Mouse (Mus musculus): ENCODE measurements at regions not wholly inside any gene's neighbourhood (a gene's known extent, or its start where the extent isn't known, plus 50 kb on each side); places are given as distances from the start of the nearest gene placed in this dataset.
A peak's percentile ranks its signal among the peaks of the same experiment; 100 is the strongest.

DNA sequence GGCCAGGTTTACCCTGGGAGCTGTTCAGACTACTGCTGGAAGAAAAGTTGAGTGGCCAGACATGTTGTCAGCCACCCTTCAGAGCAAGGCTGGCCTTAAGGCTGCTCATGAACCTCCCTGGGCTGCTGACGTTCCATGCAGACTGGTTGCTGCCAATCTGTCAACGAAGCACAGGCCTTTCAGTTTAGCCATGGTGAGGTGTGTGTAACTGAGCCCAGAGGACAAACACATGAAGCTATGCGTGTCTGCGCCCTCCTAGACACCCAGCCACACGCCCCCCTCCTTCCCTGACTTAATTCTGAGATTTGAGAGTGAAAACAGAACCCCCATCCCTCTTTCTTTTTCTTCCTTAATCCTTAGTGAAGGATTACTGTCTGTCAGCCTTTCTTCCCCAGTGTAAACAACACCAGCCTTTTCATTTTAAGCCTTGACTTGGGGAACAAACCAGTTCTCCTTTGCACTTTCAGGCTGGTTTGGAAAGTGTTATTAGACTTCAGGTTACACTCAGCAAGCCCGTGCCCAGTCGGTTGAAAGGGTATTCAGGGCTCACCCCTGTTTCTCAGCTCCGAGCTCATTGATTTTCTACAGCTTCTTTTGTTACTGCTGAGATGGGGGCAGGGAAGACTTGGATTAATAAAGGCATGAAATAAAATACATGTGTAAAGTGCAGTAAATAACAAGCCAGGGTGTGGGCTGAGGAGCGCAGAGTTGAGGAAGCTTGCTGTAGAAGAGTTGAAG is 379.4 kb downstream of the Dmrt2 start:
- Histone ChIP-seq H3K36me3 (no peaks in the 10 kb centered on the region), H3K9me3 (no peaks in the 10 kb centered on the region), H3K27me3 (0 out of 2 replicates have a peak, but pooled peaks cover 3% of the 10 kb centered on the region), H3K27ac (no peak overlapping the region), H3K4me3 (replicated peaks) (no peak overlapping the region), H3K4me1 (replicated peaks) (peaks cover 10% of the 10 kb centered on the region), H3K4me2 (replicated peaks) (no peak overlapping the region), H3K9ac (replicated peaks) (no peak overlapping the region)
- ATAC-seq = no peak
- 12% methylated on average over 9 of the region's 9 CpGs for WGBS

DNA sequence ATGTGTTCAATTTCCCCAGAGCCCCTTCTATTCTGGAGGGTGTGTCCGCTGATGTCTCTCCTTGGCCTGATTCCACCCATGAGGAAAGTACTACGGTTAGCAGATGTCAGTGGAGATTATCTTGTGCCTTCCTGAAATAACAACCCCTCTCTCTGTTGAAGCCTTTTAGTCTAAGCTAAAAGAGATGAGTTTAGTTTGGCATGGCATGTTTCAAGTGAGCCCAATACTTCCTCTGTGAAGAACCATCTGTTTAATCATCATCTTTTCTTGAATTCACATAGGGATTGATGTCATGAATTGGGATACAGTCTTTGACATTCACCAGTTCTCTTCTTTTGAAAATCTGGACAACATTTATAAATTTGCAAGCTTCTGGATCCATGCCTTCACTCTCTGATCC is 387.5 kb downstream of the Dmrt2 start:
- no peak for ATAC-seq
- Histone ChIP-seq H3K4me3 (replicated peaks) (no peak overlapping the region), H3K27me3 (no peaks in the 10 kb centered on the region), H3K36me3 (no peaks in the 10 kb centered on the region), H3K9me3 (no peaks in the 10 kb centered on the region), H3K9ac (replicated peaks) (no peak overlapping the region), H3K4me1 (replicated peaks) (no peaks in the 10 kb centered on the region), H3K4me2 (replicated peaks) (no peak overlapping the region), H3K27ac (no peak overlapping the region)
- 95% methylated on average over 2 of the region's 2 CpGs for WGBS

DNA sequence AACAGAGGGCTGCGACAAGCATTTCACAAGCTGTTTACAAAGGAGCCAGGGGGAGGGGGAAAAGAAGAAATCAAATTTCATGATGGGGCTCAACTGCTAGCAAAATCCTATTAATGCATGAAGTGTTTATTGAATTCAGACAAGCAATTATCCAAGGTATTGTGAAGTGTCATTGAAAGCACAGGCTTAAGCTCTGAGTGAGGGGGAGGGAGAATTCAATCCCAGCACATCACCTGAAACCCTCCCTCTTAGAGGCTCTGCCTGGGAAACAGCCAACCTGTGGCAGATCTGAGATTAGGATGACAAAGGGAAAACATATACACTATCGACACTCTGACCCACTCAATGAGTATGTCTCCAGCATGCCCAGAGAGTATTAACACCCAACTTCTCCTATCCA is 396.3 kb downstream of the Dmrt2 start:
- ATAC-seq = 0 out of 2 replicates have a peak, but pooled peaks have one; percentile 56
- no peak overlapping the region for H3K4me2 ChIP-seq (replicated peaks)
- H3K36me3 ChIP-seq = no peaks in the 10 kb centered on the region
- no peak overlapping the region for H3K27ac ChIP-seq
- no peak overlapping the region for H3K9ac ChIP-seq (replicated peaks)
- H3K9me3 ChIP-seq = no peaks in the 10 kb centered on the region
- no peaks in the 10 kb centered on the region for H3K27me3 ChIP-seq
- H3K4me1 ChIP-seq (replicated peaks) = peaks cover 13% of the 10 kb centered on the region; the same call in 1 of the 2 replicates
- 26% methylated on average over 2 of the region's 2 CpGs for WGBS
- H3K4me3 ChIP-seq (replicated peaks) = no peak overlapping the region

DNA sequence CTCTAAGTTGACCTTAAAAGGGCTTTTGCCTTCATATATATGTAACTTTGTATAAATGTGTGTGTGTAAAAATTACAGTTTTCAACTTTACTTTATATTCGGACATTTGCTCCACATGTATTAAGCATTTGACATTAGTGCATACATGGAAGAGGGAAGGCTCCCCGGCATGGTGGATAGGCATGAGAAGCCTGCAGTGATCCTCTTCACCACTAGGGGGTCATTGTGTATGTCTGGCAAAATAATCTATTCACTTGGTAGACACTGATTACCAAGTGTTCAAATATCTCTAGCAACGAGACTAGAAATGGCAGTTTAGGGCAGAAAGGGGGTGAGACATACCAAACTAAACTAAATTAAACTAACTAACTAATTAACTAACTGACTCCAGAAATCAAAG is 397.7 kb downstream of the Dmrt2 start:
- no peaks in the 10 kb centered on the region for H3K9me3 ChIP-seq
- no peak overlapping the region for H3K9ac ChIP-seq (replicated peaks)
- WGBS = 90% methylated on average over 3 of the region's 3 CpGs
- no peaks in the 10 kb centered on the region for H3K27me3 ChIP-seq
- H3K4me2 ChIP-seq (replicated peaks) = no peak overlapping the region
- no peak for ATAC-seq
- H3K4me3 ChIP-seq (replicated peaks) = no peak overlapping the region
- H3K36me3 ChIP-seq = no peaks in the 10 kb centered on the region
- H3K4me1 ChIP-seq (replicated peaks) = peaks cover 14% of the 10 kb centered on the region; the same call in 1 of the 2 replicates
- H3K27ac ChIP-seq = no peak overlapping the region

DNA sequence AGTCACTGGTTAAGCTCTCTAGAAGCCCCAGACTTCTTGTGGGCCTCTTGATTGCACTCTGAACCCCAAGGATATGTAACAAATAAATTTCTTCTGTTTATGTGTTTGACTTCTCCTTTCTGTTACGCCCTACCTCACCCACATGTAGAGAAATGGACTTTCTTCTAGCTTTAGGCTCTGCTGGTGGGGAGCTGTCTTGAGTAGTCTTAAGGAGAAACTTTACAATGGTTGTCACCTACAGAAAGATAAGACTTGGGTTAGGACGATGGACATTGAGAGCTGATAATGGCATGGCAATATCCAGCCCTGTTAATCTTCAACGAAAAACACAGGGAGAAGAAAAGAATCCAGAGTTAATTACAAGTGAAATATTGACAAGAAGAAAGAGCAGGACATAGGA is 416.1 kb downstream of the Dmrt2 start:
- no peaks in the 10 kb centered on the region for H3K4me1 ChIP-seq (replicated peaks)
- 90% methylated on average over 3 of the region's 3 CpGs for WGBS
- H3K9me3 ChIP-seq = no peaks in the 10 kb centered on the region
- no peak overlapping the region for H3K4me3 ChIP-seq (replicated peaks)
- H3K9ac ChIP-seq (replicated peaks) = no peak overlapping the region
- no peak overlapping the region for H3K4me2 ChIP-seq (replicated peaks)
- ATAC-seq = no peak
- H3K27me3 ChIP-seq = no peaks in the 10 kb centered on the region
- H3K36me3 ChIP-seq = no peaks in the 10 kb centered on the region
- no peak overlapping the region for H3K27ac ChIP-seq

DNA sequence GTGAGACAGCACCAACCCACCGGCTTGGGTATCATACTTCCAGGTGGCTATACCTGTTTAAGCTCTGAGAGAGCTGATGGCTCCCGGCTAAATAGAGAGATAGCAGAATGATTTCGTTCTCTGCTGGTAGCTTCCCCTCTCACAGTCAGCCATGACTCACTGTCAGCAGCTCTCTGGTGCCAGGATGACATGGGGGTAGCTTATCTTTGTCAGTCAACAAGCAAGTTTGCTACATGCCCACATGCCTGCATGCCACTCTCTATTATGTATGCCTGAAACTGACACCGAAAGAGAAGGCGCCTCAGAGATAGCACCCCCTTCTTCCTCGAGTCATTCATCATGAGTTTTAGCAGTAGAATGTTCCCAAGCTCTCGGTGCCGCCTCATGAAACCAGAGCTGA is 419.2 kb downstream of the Dmrt2 start:
- WGBS = 91% methylated on average over 8 of the region's 8 CpGs
- Histone ChIP-seq H3K4me3 (replicated peaks) (no peak overlapping the region), H3K27ac (no peak overlapping the region), H3K4me2 (replicated peaks) (no peak overlapping the region), H3K9ac (replicated peaks) (no peak overlapping the region), H3K9me3 (no peaks in the 10 kb centered on the region), H3K4me1 (replicated peaks) (no peaks in the 10 kb centered on the region), H3K36me3 (no peaks in the 10 kb centered on the region), H3K27me3 (no peaks in the 10 kb centered on the region)
- ATAC-seq = no peak

DNA sequence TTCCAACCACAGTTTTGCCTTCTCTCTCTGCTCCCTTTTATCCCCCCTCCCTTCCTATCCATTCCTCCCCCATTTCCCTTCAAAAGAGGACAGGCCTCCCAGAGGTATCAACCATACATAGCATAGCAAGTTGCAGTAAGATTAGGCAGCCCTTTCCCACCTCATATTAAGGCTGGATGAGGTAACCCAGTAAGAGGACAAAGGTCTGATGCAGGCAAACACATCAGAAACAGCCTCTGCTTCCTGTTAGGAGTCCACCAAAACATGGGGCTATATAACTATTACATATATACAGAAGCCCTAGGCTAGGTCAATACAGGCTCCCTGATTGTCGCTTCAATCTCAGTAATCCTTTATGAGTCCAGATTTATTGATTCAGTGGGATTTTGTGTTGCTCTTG is 421.6 kb downstream of the Dmrt2 start:
- H3K27ac ChIP-seq = no peak overlapping the region
- no peak overlapping the region for H3K4me2 ChIP-seq (replicated peaks)
- no peaks in the 10 kb centered on the region for H3K27me3 ChIP-seq
- 95% methylated on average over 1 of the region's 1 CpGs for WGBS
- H3K36me3 ChIP-seq = no peaks in the 10 kb centered on the region
- no peak for ATAC-seq
- no peaks in the 10 kb centered on the region for H3K9me3 ChIP-seq
- no peak overlapping the region for H3K9ac ChIP-seq (replicated peaks)
- H3K4me1 ChIP-seq (replicated peaks) = no peaks in the 10 kb centered on the region
- no peak overlapping the region for H3K4me3 ChIP-seq (replicated peaks)

DNA sequence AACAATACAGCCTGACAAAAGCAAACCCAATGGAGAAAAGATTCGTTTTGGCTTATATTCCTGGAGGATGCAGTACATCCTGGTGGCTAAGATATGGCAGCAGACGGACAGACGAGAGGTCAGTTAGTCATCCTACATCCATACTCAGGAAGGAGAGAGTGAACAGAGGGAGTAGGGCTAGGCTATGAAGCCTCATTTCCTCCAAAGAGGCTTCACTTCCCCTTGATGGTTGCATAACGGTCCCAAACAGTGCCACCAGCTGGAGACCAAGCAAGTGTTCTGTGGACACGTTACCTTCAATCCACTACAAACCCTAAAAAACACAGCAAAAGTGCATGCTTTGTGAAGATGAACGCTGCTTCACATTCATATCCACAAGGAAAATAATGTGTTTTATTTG is 442.1 kb downstream of the Dmrt2 start:
- Histone ChIP-seq H3K36me3 (no peaks in the 10 kb centered on the region), H3K27me3 (no peaks in the 10 kb centered on the region), H3K4me3 (replicated peaks) (no peak overlapping the region), H3K9ac (replicated peaks) (no peak overlapping the region), H3K4me1 (replicated peaks) (no peaks in the 10 kb centered on the region), H3K9me3 (no peaks in the 10 kb centered on the region), H3K27ac (no peak overlapping the region), H3K4me2 (replicated peaks) (no peak overlapping the region)
- WGBS = 85% methylated on average over 6 of the region's 6 CpGs
- no peak for ATAC-seq

DNA sequence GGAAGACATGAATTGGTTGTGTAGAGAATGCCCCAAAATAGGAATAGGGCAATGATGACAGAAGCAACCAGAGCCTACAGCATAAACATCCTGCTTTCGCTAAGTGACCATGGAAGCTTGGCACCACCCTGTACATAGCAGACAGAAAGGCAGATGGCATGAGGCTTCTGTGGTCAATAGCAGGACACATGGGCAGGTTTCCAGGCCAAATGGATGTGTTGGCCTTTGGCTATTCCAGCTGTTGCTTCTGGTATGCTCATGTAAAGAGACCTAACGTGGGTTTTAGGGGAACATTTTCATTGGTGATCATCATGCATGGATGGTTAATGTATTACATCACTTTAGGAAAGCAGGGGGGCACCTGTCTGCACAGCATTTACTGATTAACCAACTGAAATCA is 456.2 kb downstream of the Dmrt2 start:
- Histone ChIP-seq H3K4me1 (replicated peaks) (no peaks in the 10 kb centered on the region), H3K36me3 (no peaks in the 10 kb centered on the region), H3K27ac (no peak overlapping the region), H3K4me3 (replicated peaks) (no peak overlapping the region), H3K9me3 (no peaks in the 10 kb centered on the region), H3K4me2 (replicated peaks) (no peak overlapping the region), H3K27me3 (no peaks in the 10 kb centered on the region), H3K9ac (replicated peaks) (no peak overlapping the region)
- ATAC-seq = no peak
- 72% methylated on average over 2 of the region's 2 CpGs for WGBS

DNA sequence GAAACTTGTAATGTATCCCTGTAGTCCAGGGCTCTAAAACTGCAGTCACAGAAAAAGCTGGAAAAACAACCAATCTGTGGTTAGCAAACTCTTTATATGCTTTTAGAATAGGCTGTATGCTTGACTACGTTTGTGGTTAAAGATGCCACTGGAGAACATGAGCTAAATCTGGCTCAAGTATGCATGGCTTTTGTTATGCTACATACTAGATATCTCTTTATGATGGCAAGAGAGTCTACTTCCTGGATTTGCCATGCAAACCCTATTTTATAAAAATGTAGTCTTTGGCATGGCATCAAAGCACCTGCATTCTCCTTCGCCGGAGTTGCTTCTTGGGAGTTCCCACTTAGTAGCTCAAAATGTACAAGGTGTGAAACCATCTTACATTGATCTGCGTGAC is 462.2 kb downstream of the Dmrt2 start:
- H3K4me2 ChIP-seq (replicated peaks) = no peak overlapping the region
- no peak overlapping the region for H3K9ac ChIP-seq (replicated peaks)
- no peak for ATAC-seq
- no peak overlapping the region for H3K27ac ChIP-seq
- no peak overlapping the region for H3K4me3 ChIP-seq (replicated peaks)
- H3K27me3 ChIP-seq = no peaks in the 10 kb centered on the region
- H3K9me3 ChIP-seq = no peaks in the 10 kb centered on the region
- no peaks in the 10 kb centered on the region for H3K4me1 ChIP-seq (replicated peaks)
- H3K36me3 ChIP-seq = no peaks in the 10 kb centered on the region
- 87% methylated on average over 4 of the region's 4 CpGs for WGBS

DNA sequence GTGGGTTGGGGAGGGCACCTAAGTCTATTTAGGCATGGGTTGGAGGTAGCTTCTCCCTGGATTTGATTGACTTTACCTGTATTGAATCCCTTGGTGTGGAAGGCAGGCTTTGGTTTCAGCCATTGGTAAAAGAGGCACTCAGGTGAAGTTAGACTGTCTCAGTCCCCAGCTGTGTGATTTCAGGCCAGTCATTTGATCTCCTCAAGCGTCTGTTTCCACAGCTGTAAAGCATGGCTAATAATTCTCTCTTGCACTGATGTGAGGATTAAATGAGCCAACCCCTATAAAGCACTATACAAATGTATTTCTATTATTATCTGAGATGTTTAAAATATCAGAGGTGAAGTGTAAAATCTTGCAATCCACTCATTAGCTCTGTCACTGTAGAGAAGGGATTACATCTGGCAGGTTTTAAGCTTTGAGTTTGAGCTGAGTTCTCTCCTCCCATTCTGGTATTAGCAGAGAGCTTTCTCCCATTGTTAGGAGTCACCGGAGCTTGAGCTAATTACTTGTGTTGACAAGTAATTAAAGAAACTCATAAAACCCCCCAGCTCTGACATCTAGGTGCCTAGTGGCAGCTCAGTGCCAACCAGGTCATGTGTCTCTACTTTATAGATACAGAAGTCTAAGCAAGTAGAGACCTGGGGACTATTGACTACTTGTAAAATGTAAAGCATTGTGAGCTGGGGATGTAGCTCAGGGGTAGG is 463.3 kb downstream of the Dmrt2 start:
- Histone ChIP-seq H3K4me3 (replicated peaks) (no peak overlapping the region), H3K36me3 (no peaks in the 10 kb centered on the region), H3K4me1 (replicated peaks) (no peaks in the 10 kb centered on the region), H3K4me2 (replicated peaks) (no peak overlapping the region), H3K9ac (replicated peaks) (no peak overlapping the region), H3K27ac (no peak overlapping the region), H3K27me3 (no peaks in the 10 kb centered on the region), H3K9me3 (no peaks in the 10 kb centered on the region)
- 21% methylated on average over 2 of the region's 2 CpGs for WGBS
- ATAC-seq = no peak

DNA sequence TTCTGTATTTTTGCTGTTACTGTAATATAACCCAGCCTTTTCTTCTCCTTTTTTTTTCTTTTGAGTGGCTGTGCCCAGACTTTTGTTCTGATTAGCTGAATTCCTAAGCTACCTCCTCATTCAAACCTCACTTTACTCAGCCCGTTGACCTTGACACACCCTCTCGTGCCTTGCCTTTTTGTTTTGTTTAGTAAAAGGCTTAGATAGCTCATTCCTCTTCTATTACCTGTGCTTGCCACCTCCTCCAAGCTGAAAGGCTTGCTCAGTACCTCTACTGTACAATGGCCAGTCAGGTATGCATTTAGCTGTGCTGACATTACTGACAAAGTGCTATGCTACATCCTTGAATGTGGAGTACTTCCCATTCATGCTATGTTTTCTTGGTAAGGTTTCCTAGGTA is 464.2 kb upstream of the Smarca2 start:
- Histone ChIP-seq H3K9ac (replicated peaks) (no peak overlapping the region), H3K27me3 (no peaks in the 10 kb centered on the region), H3K36me3 (no peaks in the 10 kb centered on the region), H3K4me1 (replicated peaks) (peaks cover 10% of the 10 kb centered on the region; the same call in 1 of the 2 replicates), H3K4me2 (replicated peaks) (no peak overlapping the region), H3K9me3 (no peaks in the 10 kb centered on the region), H3K4me3 (replicated peaks) (no peak overlapping the region), H3K27ac (no peak overlapping the region)
- ATAC-seq = no peak
- WGBS = 69% methylated on average over 2 of the region's 2 CpGs

All from midbrain, embryonic 13.5 days (tissue).